Mouse (Mus musculus) midbrain, embryonic 10.5 days (tissue): ENCODE measurements around the gene Hexb. TPM values are rescaled to one million over a fixed set of nuclear protein-coding genes. Genes with fewer than 3 reads are reported as not detected.

Source experiments
- DNase-seq: peaks from one replicate; pipeline ENCODE4 v3.0.0-alpha.2; 2017; ENCODE audit warnings: low spot score
- H3K27ac ChIP-seq: fragments of 300-500 bp; sonication (generic); replicated peaks from 2 replicates; pipeline ENCODE4 v1.5.1; 2016; ENCODE audit warnings: mild to moderate bottlenecking
- H3K27me3 ChIP-seq: fragments of 300-500 bp; sonication (generic); 2 replicates; pipeline ENCODE4 v1.6.1; 2016; ENCODE audit warnings: low read depth, mild to moderate bottlenecking; ENCODE audit not compliant: poor library complexity, severe bottlenecking
- H3K36me3 ChIP-seq: fragments of 300-500 bp; sonication (generic); 2 replicates; pipeline ENCODE4 v1.6.1; 2016; ENCODE audit warnings: mild to moderate bottlenecking, moderate library complexity
- H3K4me1 ChIP-seq: fragments of 300-500 bp; sonication (generic); 2 replicates; pipeline ENCODE4 v1.6.1; 2016
- H3K4me3 ChIP-seq: fragments of 300-500 bp; sonication (generic); 2 replicates; pipeline ENCODE4 v1.5.1; 2016; ENCODE audit warnings: mild to moderate bottlenecking, moderate library complexity
- H3K9me3 ChIP-seq: fragments of 300-500 bp; sonication (generic); replicated peaks from 2 replicates; pipeline ENCODE4 v1.6.1; 2016; ENCODE audit warnings: mild to moderate bottlenecking
- WGBS: fragments of 180-500 bp; shearing (Covaris S2); methylation state at CpG from one replicate; pipeline ENCODE4 v1.1.7; 2016; 5-methylcytosine and 5-hydroxymethylcytosine counted together
- polyA plus RNA-seq: library from polyadenylated mRNA; unstranded; fragments of >200 nt; fragmentation: Nextera tagmentation; extraction: Ambion mirVana; gene quantifications from 2 replicates; pipeline ENCODE4 v1.2.1, GENCODE M21; 2016

Hexb gene
- polyA plus RNA-seq, 1 experiment from 2014 or later: 18.5 TPM

DNA sequence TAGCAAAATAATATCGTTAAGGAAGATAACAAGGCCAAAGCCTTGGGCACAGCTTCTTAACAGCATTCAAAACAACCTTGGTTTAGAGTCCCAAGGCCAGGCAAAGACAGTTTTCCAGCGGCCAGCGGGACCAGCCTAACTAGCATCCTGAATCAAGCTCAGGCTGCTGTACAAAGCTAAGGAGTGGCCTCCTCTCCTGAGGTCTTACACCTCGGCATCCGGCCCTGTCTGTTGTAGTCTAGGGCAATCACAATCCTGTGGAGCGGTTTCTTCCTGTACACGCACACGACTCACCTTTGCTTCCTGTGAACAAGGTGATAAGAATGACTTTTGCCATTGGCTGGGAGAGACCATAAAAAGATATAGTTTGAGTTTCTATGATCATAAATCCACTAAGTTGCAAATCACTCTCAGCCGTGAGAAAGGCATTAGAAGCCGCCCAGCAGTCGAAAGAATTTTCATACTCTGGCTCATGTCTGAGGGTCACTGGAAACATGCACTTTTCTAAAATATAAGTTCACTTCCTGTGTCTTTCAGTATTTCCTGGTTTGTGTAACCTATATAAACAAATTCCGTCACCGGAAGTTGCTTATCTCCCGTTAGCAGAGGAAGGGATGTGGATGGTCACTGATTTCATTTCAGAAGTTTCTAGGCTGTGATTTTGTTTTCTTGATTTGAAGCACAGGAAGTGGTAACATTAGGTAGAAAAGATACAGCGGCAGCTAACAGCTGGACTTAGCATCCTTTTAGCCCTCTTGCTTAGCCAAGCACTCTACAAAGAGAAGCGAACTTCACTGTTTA, 40.2 kb upstream of the Hexb start:
- no peaks in the 10 kb centered on the region for H3K9me3 ChIP-seq
- peak overlapping the region; percentile 39 for H3K27ac ChIP-seq
- peaks cover 22% of the 10 kb centered on the region for H3K27me3 ChIP-seq
- H3K4me1 ChIP-seq: peaks cover 47% of the 10 kb centered on the region
- no peak overlapping the region for H3K4me3 ChIP-seq
- WGBS: 61% methylated on average over 16 of the region's 16 CpGs
- no peaks in the 10 kb centered on the region for H3K36me3 ChIP-seq
- DNase-seq: no peak

DNA sequence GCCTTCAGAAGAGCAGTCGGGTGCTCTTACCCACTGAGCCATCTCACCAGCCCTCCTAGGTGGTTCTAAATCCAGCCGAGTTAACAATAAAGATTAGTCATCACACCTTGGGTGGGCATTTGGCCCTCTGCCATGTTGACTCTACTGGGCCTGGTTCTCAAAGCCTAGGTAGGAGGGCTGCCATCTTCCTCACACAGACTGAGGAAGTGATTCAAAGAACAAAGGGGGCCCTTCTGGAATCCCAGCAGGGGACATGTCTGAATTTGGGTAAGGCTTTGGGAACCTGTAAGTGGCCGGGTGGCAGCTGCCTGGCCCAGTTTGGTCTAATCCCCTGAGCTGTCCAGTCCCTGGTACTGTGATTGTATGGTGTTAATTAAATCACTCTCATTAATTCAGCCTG, 39.5 kb upstream of the Hexb start:
- peak overlapping the region; percentile 39 for H3K27ac ChIP-seq

DNA sequence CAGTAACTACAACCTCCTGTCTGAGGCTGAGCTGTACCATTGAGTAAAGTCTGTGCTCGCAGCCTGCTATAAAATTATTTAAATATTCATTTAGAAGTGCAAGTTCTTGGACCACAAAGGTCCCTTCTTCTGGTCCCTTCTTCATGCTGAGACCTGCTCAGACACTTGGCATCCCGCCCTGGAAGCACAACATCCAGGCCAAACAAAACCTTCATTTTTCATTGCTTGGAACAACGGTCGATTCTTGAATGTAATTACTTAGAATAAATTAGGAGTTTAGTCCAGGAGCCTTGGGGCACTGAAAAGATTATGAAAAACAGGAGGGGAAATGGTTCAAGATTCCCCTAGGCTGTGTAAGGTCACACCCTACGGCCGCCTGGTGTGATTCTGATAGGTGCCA, 37.8 kb upstream of the Hexb start:
- DNase-seq: no peak
- H3K4me3 ChIP-seq: no peak overlapping the region
- H3K27me3 ChIP-seq: peaks cover 22% of the 10 kb centered on the region
- no peaks in the 10 kb centered on the region for H3K9me3 ChIP-seq
- peaks cover 33% of the 10 kb centered on the region for H3K4me1 ChIP-seq
- H3K36me3 ChIP-seq: no peaks in the 10 kb centered on the region
- H3K27ac ChIP-seq: no peak overlapping the region
- 86% methylated on average over 6 of the region's 6 CpGs for WGBS

More for the DNA sequence above, 39.5 kb upstream of the Hexb start:
- H3K36me3 ChIP-seq: no peaks in the 10 kb centered on the region
- H3K4me1 ChIP-seq: peaks cover 40% of the 10 kb centered on the region
- no peak for DNase-seq
- 20% methylated on average over 3 of the region's 3 CpGs for WGBS
- no peak overlapping the region for H3K4me3 ChIP-seq
- H3K27me3 ChIP-seq: peaks cover 22% of the 10 kb centered on the region
- H3K9me3 ChIP-seq: no peaks in the 10 kb centered on the region

DNA sequence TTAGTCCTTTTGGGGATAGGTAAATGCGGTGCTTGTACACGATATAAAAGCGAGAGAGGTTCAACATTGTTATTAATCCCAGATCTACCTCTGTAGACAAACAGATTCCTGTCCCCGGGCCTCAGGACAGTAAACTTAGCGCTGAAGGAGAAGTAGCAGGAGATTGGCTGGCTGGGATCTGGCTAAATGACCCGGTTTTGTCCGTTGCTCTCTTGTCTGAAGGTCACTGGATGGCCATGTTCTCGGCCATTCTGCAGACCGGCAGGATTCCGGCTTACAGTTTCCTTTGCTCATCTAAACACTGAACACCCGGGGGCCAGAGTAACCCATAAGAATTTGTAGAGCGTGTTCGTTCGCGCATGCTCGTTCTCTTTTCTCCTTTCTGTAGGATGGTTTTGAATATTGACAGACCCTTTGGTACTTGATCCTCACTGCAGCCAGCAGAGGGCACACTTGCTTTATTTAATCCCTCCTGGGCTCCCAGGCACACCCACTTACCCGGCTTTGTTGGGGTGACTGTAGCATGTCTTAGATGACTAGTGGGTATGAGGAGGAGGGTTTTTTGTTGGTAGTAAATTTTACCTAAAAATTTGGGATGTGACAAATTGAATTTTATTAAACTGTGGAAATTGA, 36.7 kb upstream of the Hexb start:
- Histone ChIP-seq H3K4me3 (peak overlapping the region; percentile 48), H3K27ac (peak overlapping the region; percentile 74), H3K36me3 (no peaks in the 10 kb centered on the region), H3K4me1 (peaks cover 23% of the 10 kb centered on the region), H3K9me3 (no peaks in the 10 kb centered on the region), H3K27me3 (peaks cover 22% of the 10 kb centered on the region)
- 20% methylated on average over 17 of the region's 17 CpGs for WGBS
- peak; percentile 87 for DNase-seq

DNA sequence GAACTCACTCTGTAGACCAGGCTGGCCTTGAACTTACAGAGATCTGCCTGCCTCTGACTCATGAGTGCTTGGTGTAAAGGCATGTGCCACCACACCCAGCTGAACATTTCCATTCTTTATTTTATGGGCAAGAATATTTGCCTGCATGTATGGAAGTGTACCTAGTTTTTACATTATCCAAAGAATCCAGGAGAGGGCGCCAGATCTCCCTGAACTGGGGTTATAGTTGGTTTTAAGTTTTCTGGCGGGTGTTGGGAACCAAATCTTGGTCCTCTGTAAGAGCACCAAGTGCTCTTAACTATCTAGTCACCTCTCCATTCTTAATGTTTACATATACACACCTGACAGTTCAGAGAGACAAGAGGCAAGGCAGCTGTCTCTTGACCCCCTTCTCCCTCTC, 34.9 kb upstream of the Hexb start:
- Histone ChIP-seq H3K9me3 (no peaks in the 10 kb centered on the region), H3K27me3 (peaks cover 6% of the 10 kb centered on the region), H3K36me3 (no peaks in the 10 kb centered on the region), H3K4me3 (no peak overlapping the region), H3K4me1 (peaks cover 9% of the 10 kb centered on the region), H3K27ac (no peak overlapping the region)
- 83% methylated on average over 2 of the region's 2 CpGs for WGBS
- no peak for DNase-seq

DNA sequence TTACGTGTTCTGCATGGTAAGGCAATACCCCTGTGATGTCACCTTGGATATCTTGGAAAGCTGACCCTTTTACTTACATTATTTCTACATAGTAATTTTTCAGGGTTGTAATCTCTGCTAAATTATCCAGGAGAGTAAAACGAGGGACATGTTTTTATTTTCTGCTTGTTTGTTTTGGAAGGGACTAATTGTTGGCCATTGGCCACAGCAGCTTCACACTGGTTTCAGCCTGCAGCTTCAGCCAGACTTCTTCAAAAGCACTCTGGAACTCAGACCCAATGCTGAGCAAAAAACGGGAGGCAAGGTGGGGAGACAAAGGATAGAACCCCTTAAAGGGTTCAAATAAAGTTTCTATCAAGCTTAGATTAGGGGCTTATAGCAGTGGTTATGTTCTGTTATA, 31.9 kb upstream of the Hexb start:
- H3K27ac ChIP-seq: no peak overlapping the region
- peaks cover 4% of the 10 kb centered on the region for H3K4me1 ChIP-seq
- no peak overlapping the region for H3K4me3 ChIP-seq
- H3K9me3 ChIP-seq: 0 out of 2 replicates have a peak, but pooled peaks cover 3% of the 10 kb centered on the region
- WGBS: 82% methylated on average over 3 of the region's 3 CpGs
- no peak for DNase-seq
- H3K36me3 ChIP-seq: no peaks in the 10 kb centered on the region
- H3K27me3 ChIP-seq: no peaks in the 10 kb centered on the region

DNA sequence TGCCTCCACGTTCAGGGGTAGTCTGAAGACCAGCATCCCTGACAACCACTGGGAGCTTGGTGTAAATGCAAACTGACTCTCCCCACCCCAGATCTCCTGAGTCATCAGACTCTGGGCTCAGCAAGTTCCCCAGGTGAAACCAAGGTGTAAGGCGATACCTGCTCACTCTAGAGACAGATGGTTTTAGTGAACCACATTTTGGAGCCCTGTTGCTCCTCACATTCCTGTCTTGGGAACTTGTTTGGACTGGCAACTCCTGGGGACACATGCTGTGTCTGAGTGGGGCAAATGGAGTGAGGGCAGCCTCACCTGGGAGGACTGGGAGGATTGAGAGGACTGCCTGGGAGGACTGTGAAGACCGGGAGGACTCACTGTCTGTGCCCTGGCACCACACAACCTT, 29.6 kb upstream of the Hexb start:
- H3K27me3 ChIP-seq: no peaks in the 10 kb centered on the region
- no peak overlapping the region for H3K27ac ChIP-seq
- no peak overlapping the region for H3K4me3 ChIP-seq
- H3K9me3 ChIP-seq: 0 out of 2 replicates have a peak, but pooled peaks cover 3% of the 10 kb centered on the region
- H3K36me3 ChIP-seq: no peaks in the 10 kb centered on the region
- no peak for DNase-seq
- no peaks in the 10 kb centered on the region for H3K4me1 ChIP-seq
- 97% methylated on average over 3 of the region's 3 CpGs for WGBS

DNA sequence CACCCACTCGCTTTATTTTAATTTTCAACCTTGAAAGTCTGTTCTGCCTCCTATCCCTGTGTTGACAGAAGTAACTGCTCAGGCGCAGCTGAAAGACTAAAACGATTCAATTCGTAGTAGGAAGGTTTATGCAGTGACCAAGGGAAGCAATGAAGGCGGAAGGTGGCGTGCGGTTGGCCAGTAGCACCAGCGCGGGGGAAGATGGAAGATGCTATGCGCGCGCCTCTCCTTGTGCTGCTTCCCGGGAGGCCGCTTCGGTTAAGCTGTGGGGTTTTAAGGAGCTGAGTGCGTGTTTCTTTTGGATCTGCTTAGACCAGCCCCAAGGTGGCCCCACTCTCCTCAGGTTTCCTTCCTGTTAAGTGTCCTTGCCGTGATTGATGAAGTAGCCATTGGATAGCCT, 27.0 kb upstream of the Hexb start:
- Histone ChIP-seq H3K4me3 (no peak overlapping the region), H3K27ac (no peak overlapping the region), H3K27me3 (no peaks in the 10 kb centered on the region), H3K4me1 (no peaks in the 10 kb centered on the region), H3K9me3 (0 out of 2 replicates have a peak, but pooled peaks cover 3% of the 10 kb centered on the region), H3K36me3 (no peaks in the 10 kb centered on the region)
- no peak for DNase-seq
- 83% methylated on average over 17 of the region's 17 CpGs for WGBS

DNA sequence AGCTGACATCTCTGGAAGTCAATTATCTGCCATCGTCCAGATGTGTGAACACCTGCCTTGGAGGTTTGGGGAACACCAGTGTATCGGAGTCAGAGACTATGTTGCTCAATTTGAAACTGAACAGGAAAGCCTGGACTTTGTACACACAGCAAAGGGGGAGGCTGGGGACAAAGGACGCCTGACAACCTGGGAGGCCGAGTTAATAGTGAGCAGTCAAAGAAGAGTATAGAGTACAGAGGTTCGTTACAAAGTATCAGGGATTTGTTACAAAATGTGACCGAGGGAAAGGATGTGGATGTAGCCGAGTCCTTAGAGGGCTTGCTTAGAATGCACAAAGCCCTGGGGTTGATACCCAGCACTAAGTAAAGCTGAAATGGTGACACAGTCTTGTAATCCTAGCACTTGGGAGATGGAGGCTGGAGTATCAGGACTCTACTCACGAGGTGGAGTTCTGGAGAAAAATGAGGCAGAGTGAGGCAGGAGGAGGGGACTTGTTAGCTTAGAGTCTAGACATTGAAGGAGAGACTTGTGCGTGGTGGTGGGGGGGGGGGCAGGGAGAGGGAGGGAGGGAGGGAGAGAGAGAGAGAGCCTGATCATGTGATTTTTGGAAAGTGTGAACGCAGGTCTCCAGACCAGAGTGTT, 26.3 kb upstream of the Hexb start:
- H3K4me3 ChIP-seq: no peak overlapping the region
- H3K27ac ChIP-seq: no peak overlapping the region
- no peaks in the 10 kb centered on the region for H3K4me1 ChIP-seq
- DNase-seq: no peak
- H3K36me3 ChIP-seq: no peaks in the 10 kb centered on the region
- 0 out of 2 replicates have a peak, but pooled peaks cover 3% of the 10 kb centered on the region for H3K9me3 ChIP-seq
- H3K27me3 ChIP-seq: no peaks in the 10 kb centered on the region
- WGBS: 81% methylated on average over 10 of the region's 10 CpGs

DNA sequence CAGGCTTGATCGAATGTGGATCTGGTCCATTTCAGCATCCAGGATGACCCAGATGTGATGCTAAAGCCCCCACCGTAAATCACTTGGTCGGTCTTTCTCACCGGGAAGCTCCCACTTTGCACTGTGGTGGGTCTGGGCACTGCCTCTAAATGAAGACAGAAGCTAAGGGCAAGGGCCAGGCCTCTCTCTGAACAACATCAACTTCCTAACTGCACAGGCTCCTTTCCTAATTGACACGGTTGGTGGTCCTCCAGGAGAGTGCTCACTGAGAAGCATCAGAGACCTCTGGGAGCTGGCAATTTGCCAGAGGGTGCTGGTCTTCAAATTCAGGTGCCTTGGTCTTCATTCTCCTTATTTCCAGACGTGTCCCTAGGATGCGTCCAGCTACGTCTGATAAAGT, 25.7 kb upstream of the Hexb start:
- no peak for DNase-seq
- Histone ChIP-seq H3K27ac (no peak overlapping the region), H3K9me3 (0 out of 2 replicates have a peak, but pooled peaks cover 3% of the 10 kb centered on the region), H3K36me3 (no peaks in the 10 kb centered on the region), H3K4me1 (no peaks in the 10 kb centered on the region), H3K4me3 (no peak overlapping the region), H3K27me3 (no peaks in the 10 kb centered on the region)
- WGBS: 86% methylated on average over 8 of the region's 8 CpGs

DNA sequence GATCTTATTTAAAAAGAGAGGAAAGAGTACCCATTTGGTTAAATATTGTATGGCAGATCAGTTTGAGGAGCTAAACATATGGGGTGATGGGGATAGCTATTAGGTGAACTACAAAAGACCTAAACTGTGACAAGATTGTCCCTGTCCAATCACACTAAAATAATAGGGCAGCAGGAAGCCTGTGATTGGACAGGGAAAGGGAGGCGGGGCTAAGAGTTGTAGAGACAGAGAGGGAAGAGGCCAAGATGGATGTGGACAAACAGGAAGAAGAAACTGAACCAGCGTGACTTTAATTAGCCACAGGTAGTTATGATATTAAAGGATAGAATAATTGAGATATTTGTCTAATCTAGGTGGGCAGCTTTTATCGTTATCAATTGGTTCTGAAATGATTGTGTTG, 21.9 kb upstream of the Hexb start:
- peaks cover 7% of the 10 kb centered on the region for H3K4me1 ChIP-seq
- H3K27me3 ChIP-seq: no peaks in the 10 kb centered on the region
- WGBS: 90% methylated on average over 3 of the region's 3 CpGs
- no peak overlapping the region for H3K27ac ChIP-seq
- H3K9me3 ChIP-seq: no peaks in the 10 kb centered on the region
- DNase-seq: no peak
- H3K4me3 ChIP-seq: no peak overlapping the region
- no peaks in the 10 kb centered on the region for H3K36me3 ChIP-seq

DNA sequence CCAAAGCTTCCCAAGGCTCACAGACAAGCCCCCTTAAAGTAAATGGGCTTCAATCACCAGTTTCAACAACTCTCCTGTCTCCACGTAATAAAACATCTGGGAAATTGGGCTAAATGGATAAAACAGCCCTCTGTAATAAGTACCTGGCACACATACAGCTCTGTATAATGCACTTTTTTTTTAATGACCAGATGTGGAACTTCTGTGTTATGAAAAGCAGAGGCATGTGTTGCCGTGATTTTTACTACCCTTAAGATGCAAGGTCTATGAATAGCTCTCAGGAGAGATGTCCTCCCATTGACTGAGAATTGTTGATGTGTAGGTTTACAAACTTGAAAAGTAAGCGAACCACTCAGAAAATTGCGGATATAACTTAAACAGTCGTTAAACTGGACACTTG, 18.0 kb upstream of the Hexb start:
- peaks cover 15% of the 10 kb centered on the region for H3K4me1 ChIP-seq
- 93% methylated on average over 5 of the region's 5 CpGs for WGBS

DNA sequence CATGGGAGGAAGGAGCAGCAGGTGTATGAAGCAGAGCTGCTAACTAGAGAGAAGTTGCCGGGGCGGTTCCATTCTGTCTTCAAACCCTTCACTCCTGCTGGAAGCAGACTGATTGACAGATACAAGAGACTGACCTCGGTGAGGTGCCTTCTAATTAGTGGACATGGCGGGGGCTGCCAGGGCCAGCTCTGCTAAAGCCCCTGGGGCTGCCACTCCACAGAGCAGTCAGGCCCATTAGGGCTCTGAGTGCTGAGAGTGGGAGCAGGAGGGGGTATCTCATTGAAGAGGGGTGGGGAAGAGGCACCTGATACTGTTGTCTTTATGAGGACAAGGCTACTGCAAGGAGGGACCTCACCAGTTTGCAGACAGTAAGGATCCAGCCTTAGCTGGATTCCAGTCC, 17.4 kb upstream of the Hexb start:
- H3K4me3 ChIP-seq: no peak overlapping the region
- peaks cover 15% of the 10 kb centered on the region for H3K4me1 ChIP-seq
- no peaks in the 10 kb centered on the region for H3K36me3 ChIP-seq
- H3K9me3 ChIP-seq: no peaks in the 10 kb centered on the region
- no peak for DNase-seq
- no peaks in the 10 kb centered on the region for H3K27me3 ChIP-seq
- H3K27ac ChIP-seq: no peak overlapping the region
- WGBS: 51% methylated on average over 4 of the region's 4 CpGs

More for the DNA sequence above, 18.0 kb upstream of the Hexb start:
- H3K9me3 ChIP-seq: no peaks in the 10 kb centered on the region
- no peak for DNase-seq
- no peak overlapping the region for H3K27ac ChIP-seq
- H3K27me3 ChIP-seq: no peaks in the 10 kb centered on the region
- no peak overlapping the region for H3K4me3 ChIP-seq
- no peaks in the 10 kb centered on the region for H3K36me3 ChIP-seq
